Mouse (Mus musculus): ENCODE results near the gene Rgr. TPM values are rescaled to one million over a fixed set of nuclear protein-coding genes. Genes with fewer than 3 reads are reported as not detected.
"Not testable (repeated sequence)": the region's sequence is repeated elsewhere in the genome, so short reads cannot be mapped to it uniquely, and the experiment has no call there.

Rgr gene
- total RNA-seq, 1 experiment from 2014 or later = not detected

- no peak for ATAC-seq (replicated peaks in 1 of 2; ENCODE audit: insufficient read depth in 1 of 2, low FRiP score in 2 of 2, low TSS enrichment in 1 of 2, low read depth in 1 of 2, poor library complexity in 2 of 2, severe bottlenecking in 2 of 2)
These were observed 39.1 kb downstream of the Rgr start for GRCm38 (mm10) chr14:37009686-37010085.

GRCm38 (mm10) chr14:37006489-37006888, 42.3 kb downstream of the Rgr start:
- ATAC-seq (replicated peaks in 1 of 2; ENCODE audit: insufficient read depth in 1 of 2, low FRiP score in 2 of 2, low TSS enrichment in 1 of 2, low read depth in 1 of 2, poor library complexity in 2 of 2, severe bottlenecking in 2 of 2) = no peak

- no peak for ATAC-seq (replicated peaks in 1 of 2; ENCODE audit: insufficient read depth in 1 of 2, low FRiP score in 2 of 2, low TSS enrichment in 1 of 2, low read depth in 1 of 2, poor library complexity in 2 of 2, severe bottlenecking in 2 of 2)
These were observed 42.9 kb downstream of the Rgr start for GRCm38 (mm10) chr14:37005865-37006264.

- ATAC-seq (replicated peaks in 1 of 2; ENCODE audit: insufficient read depth in 1 of 2, low FRiP score in 2 of 2, low TSS enrichment in 1 of 2, low read depth in 1 of 2, poor library complexity in 2 of 2, severe bottlenecking in 2 of 2) = no peak
These were observed 45.2 kb downstream of the Rgr start for GRCm38 (mm10) chr14:37003431-37004095.

GRCm38 (mm10) chr14:37002852-37003251, 45.9 kb downstream of the Rgr start:
- ATAC-seq (replicated peaks in 1 of 2; ENCODE audit: insufficient read depth in 1 of 2, low FRiP score in 2 of 2, low TSS enrichment in 1 of 2, low read depth in 1 of 2, poor library complexity in 2 of 2, severe bottlenecking in 2 of 2) = peak in 1 of 2 experiments; percentile 53; a peak in 1 of 4 replicates

GRCm38 (mm10) chr14:37000780-37001179, 48.0 kb downstream of the Rgr start:
- ATAC-seq (replicated peaks in 1 of 2; ENCODE audit: insufficient read depth in 1 of 2, low FRiP score in 2 of 2, low TSS enrichment in 1 of 2, low read depth in 1 of 2, poor library complexity in 2 of 2, severe bottlenecking in 2 of 2) = not testable (repeated sequence)

- ATAC-seq (replicated peaks in 1 of 2; ENCODE audit: insufficient read depth in 1 of 2, low FRiP score in 2 of 2, low TSS enrichment in 1 of 2, low read depth in 1 of 2, poor library complexity in 2 of 2, severe bottlenecking in 2 of 2) = no peak
These were observed 59.0 kb downstream of the Rgr start for GRCm38 (mm10) chr14:36989784-36990183.

- no peak for ATAC-seq (replicated peaks in 1 of 2; ENCODE audit: insufficient read depth in 1 of 2, low FRiP score in 2 of 2, low TSS enrichment in 1 of 2, low read depth in 1 of 2, poor library complexity in 2 of 2, severe bottlenecking in 2 of 2)
These were observed 63.1 kb downstream of the Rgr start for GRCm38 (mm10) chr14:36985693-36986092.

Other genes starting within 250 kb of the Rgr start
- gene Ccser2, start 80.2 kb downstream of the Rgr start, total RNA-seq (2017) = 23.0 and 23.7 TPM in 2 replicates
- not detected in 2 replicates for gene Lrit1, start 5.9 kb upstream of the Rgr start, total RNA-seq (2017)
- gene Lrit2, start 19.0 kb upstream of the Rgr start, total RNA-seq (2017) = not detected in 2 replicates
- gene Cdhr1, start 49.4 kb upstream of the Rgr start, total RNA-seq (2017) = not detected in 2 replicates
- gene 2610528A11Rik, start 65.1 kb upstream of the Rgr start, total RNA-seq (2017) = 0.40 and 1.1 TPM in 2 replicates
- 107 and 160 TPM in 2 replicates for gene Ghitm, start 86.3 kb upstream of the Rgr start, total RNA-seq (2017)

Measured in hematopoietic stem cell, adult 5-6 weeks (primary cell).